Mouse (Mus musculus): ENCODE results near the gene Tmem170b.

DNA sequence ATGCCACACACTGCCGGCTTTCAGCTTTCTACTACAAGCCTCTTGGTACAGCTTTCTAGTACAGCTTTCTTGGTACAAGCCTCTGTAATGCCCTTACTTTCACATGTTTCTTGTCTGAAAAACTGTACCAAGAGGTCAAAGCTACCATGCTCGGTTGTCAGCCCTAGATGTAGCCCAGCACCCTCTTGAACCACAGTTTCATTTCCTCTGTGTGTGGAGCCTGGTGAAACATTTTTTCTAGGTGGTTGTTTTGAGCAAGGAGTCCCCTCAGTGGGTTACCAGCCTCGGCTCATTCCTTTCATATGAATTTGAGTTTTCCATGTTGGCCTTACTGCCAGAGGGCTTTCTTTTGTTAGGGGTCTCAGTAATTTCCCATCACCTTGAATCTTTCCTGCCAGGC is 4.7 kb upstream of the Tmem170b start:
- TF ChIP-seq CTCF (IDR thresholded peaks at IDR 0.05; ENCODE audit: borderline replicate concordance, insufficient read depth, low read length) (no peak), POLR2A (IDR thresholded peaks at IDR 0.05; ENCODE audit: low read depth, low read length) (no peak)

All from embryonic fibroblast, embryonic 13.5 days (primary cell).